Mouse (Mus musculus) kidney, adult 2 months (tissue): ENCODE results near the gene Fam89a.

Experiments used
- CTCF ChIP-seq: fragments of 200-500 bp; conservative IDR thresholded peaks from 2 replicates; pipeline ENCODE4 v1.5.1; 2011; ENCODE audit warnings: low read depth, mild to moderate bottlenecking, control low read depth, low read length, moderate library complexity, mixed read lengths; ENCODE audit not compliant: insufficient read depth, insufficient read length
- POLR2A ChIP-seq: fragments of 200-500 bp; IDR thresholded peaks from one replicate; pipeline ENCODE4 v1.6.1; 2011; ENCODE audit warnings: low read depth, low read length, control low read depth

DNA sequence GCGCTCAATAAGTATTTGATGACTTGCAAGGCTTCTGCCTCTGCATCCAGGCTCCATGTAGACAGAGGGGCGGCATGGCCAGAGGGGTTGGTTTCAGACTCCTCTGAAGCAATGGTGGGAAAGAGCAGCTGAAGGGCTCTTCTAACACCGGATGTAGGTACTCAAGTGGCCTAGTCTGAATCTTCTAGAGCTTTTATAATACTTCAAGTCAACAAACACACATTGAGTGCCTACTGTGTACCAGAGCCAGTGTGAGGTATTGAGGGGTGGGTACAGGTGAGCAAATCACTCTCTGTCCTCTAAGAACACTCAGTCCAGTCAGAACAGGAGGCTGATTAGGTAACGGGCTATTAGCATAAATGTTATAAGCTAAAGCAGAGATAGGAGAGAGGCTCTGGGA lies 59.9 kb downstream of the Fam89a start:
- TF ChIP-seq CTCF (no peak), POLR2A (no peak)
